Mouse (Mus musculus) retina, embryonic 14.5 days (tissue): ENCODE measurements at regions not wholly inside any gene's neighbourhood (a gene's known extent, or its start where the extent isn't known, plus 50 kb on each side); places are given as distances from the start of the nearest gene placed in this dataset.
A peak's percentile ranks its signal among the peaks of the same experiment; 100 is the strongest.

Experiments
- DNase-seq: peaks from one replicate; pipeline ENCODE4 v3.0.0-alpha.2; 2015; ENCODE audit warnings: low spot score

- DNase-seq: peak; percentile 70
Observed at GRCm38 (mm10) chr8:15271793-15272587, 226.1 kb upstream of the BB014433 start.

GRCm38 (mm10) chr8:15270290-15270689 lies 224.4 kb upstream of the BB014433 start:
- peak; percentile 82 for DNase-seq

GRCm38 (mm10) chr8:15244770-15245485 lies 199.1 kb upstream of the BB014433 start:
- DNase-seq: no peak

GRCm38 (mm10) chr8:15235410-15235809 lies 189.5 kb upstream of the BB014433 start:
- no peak for DNase-seq

GRCm38 (mm10) chr8:15233241-15233640 lies 187.4 kb upstream of the BB014433 start:
- peak; percentile 16 for DNase-seq

GRCm38 (mm10) chr8:15230217-15230616 lies 184.3 kb upstream of the BB014433 start:
- DNase-seq: no peak

GRCm38 (mm10) chr8:15221211-15221912 lies 175.5 kb upstream of the BB014433 start:
- DNase-seq: peak; percentile 81

- no peak for DNase-seq
Observed at GRCm38 (mm10) chr8:15209856-15210521, 164.1 kb upstream of the BB014433 start.

- no peak for DNase-seq
Observed at GRCm38 (mm10) chr8:15201556-15201955, 155.7 kb upstream of the BB014433 start.

GRCm38 (mm10) chr8:15190708-15191107 lies 144.8 kb upstream of the BB014433 start:
- no peak for DNase-seq

GRCm38 (mm10) chr8:15189079-15189612 lies 143.3 kb upstream of the BB014433 start:
- peak; percentile 9 for DNase-seq
